Mouse (Mus musculus) forebrain, postnatal 0 days (tissue): ENCODE measurements at regions not wholly inside any gene's neighbourhood (a gene's known extent, or its start where the extent isn't known, plus 50 kb on each side); places are given as distances from the start of the nearest gene placed in this dataset.
A peak's percentile ranks its signal among the peaks of the same experiment; 100 is the strongest.

Experiments
- ATAC-seq: fragments of 200-750 bp; cut with Nextera tagmentation; 2 replicates; pipeline ENCODE4 v1.8.0; 2017; ENCODE audit warnings: mild to moderate bottlenecking, moderate library complexity
- DNase-seq: peaks from one replicate; pipeline ENCODE4 v3.0.0-alpha.2; 2015
- H3K27ac ChIP-seq: fragments of 300-500 bp; sonication (generic); 2 replicates; pipeline ENCODE4 v1.5.1; 2014; ENCODE audit warnings: low read depth, mild to moderate bottlenecking, antibody characterized with exemption, low read length, moderate library complexity, mixed read lengths
- H3K27me3 ChIP-seq: fragments of 300-500 bp; sonication (generic); 2 replicates; pipeline ENCODE4 v1.6.1; 2014; ENCODE audit warnings: mild to moderate bottlenecking, low read length, mixed read lengths; ENCODE audit not compliant: insufficient read depth
- H3K36me3 ChIP-seq: fragments of 300-500 bp; sonication (generic); 2 replicates; pipeline ENCODE4 v1.6.1; 2014; ENCODE audit warnings: mild to moderate bottlenecking, moderate library complexity; ENCODE audit not compliant: insufficient read depth
- H3K4me1 ChIP-seq: fragments of 300-500 bp; sonication (generic); 2 replicates; pipeline ENCODE4 v1.6.1; 2014; ENCODE audit warnings: antibody characterized with exemption; ENCODE audit not compliant: insufficient read depth
- H3K4me2 ChIP-seq: fragments of 300-500 bp; sonication (generic); 2 replicates; pipeline ENCODE4 v1.6.1; 2014; ENCODE audit warnings: low read depth, mild to moderate bottlenecking, moderate library complexity
- H3K4me3 ChIP-seq: fragments of 300-500 bp; sonication (generic); 2 replicates; pipeline ENCODE4 v1.5.1; 2014; ENCODE audit warnings: low read depth, low read length, mixed read lengths
- H3K9ac ChIP-seq: fragments of 300-500 bp; sonication (generic); 2 replicates; pipeline ENCODE4 v1.6.1; 2014; ENCODE audit warnings: mild to moderate bottlenecking
- H3K9me3 ChIP-seq: fragments of 300-500 bp; sonication (generic); 2 replicates; pipeline ENCODE4 v1.6.1; 2016; ENCODE audit warnings: low read length
- CTCF ChIP-seq: sonication (generic); IDR thresholded peaks from 2 replicates; pipeline ENCODE4 v1.5.1; 2016; ENCODE audit warnings: antibody characterized with exemption, control low read depth, low read depth
- WGBS: fragments of 180-500 bp; shearing (Covaris S2); extraction: QIAGEN DNeasy Blood & Tissue Kit; methylation state at CpG from one replicate; pipeline ENCODE4 v1.1.7; 2014; 5-methylcytosine and 5-hydroxymethylcytosine counted together

- peaks cover 10% of the 10 kb centered on the region; the same call in 1 of the 2 replicates for H3K4me1 ChIP-seq
- H3K27me3 ChIP-seq: no peaks in the 10 kb centered on the region; the same call in 1 of the 2 replicates
- DNase-seq (peak; percentile 80), ATAC-seq (peak; percentile 38; the same call in 1 of the 2 replicates)
- 16% methylated on average over 17 of the region's 17 CpGs for WGBS
- peak overlapping the region; percentile 31 for H3K4me2 ChIP-seq
- H3K9ac ChIP-seq: peak overlapping the region; percentile 26; the same call in 1 of the 2 replicates
- TF ChIP-seq CTCF: no peak
- H3K27ac ChIP-seq: peak overlapping the region; percentile 71
- no peaks in the 10 kb centered on the region for H3K36me3 ChIP-seq
- H3K9me3 ChIP-seq: no peaks in the 10 kb centered on the region
- H3K4me3 ChIP-seq: no peak overlapping the region
Measured at GRCm38 (mm10) chr1:55888711-55889366, 483.1 kb downstream of the Plcl1 start.

GRCm38 (mm10) chr1:55890511-55891151, 484.9 kb downstream of the Plcl1 start:
- WGBS: 45% methylated on average over 15 of the region's 15 CpGs
- H3K27ac ChIP-seq: peak overlapping the region; percentile 76

GRCm38 (mm10) chr1:55891894-55892293, 486.2 kb downstream of the Plcl1 start:
- Histone ChIP-seq H3K9me3 (no peaks in the 10 kb centered on the region), H3K4me2 (no peak overlapping the region), H3K27me3 (no peaks in the 10 kb centered on the region; the same call in 1 of the 2 replicates), H3K27ac (peak overlapping the region; percentile 36), H3K9ac (no peak overlapping the region), H3K4me1 (peaks cover 10% of the 10 kb centered on the region; the same call in 1 of the 2 replicates), H3K4me3 (no peak overlapping the region), H3K36me3 (no peaks in the 10 kb centered on the region)
- ATAC-seq (no peak), DNase-seq (no peak)
- no peak for TF ChIP-seq CTCF
- WGBS: 74% methylated on average over 10 of the region's 10 CpGs

More at GRCm38 (mm10) chr1:55890511-55891151, 484.9 kb downstream of the Plcl1 start:
- peak; percentile 88 for DNase-seq
- H3K9me3 ChIP-seq: no peaks in the 10 kb centered on the region
- H3K9ac ChIP-seq: peak overlapping the region; percentile 6
- TF ChIP-seq CTCF: peak; percentile 91
- H3K4me1 ChIP-seq: peaks cover 10% of the 10 kb centered on the region; the same call in 1 of the 2 replicates
- H3K36me3 ChIP-seq: no peaks in the 10 kb centered on the region
- no peaks in the 10 kb centered on the region; the same call in 1 of the 2 replicates for H3K27me3 ChIP-seq
- ATAC-seq: peak; percentile 61
- H3K4me3 ChIP-seq: no peak overlapping the region
- H3K4me2 ChIP-seq: peak overlapping the region; percentile 14; the same call in 1 of the 2 replicates

- ATAC-seq (no peak), DNase-seq (no peak)
- TF ChIP-seq CTCF: no peak
- no peaks in the 10 kb centered on the region for H3K4me1 ChIP-seq
- no peaks in the 10 kb centered on the region for H3K9me3 ChIP-seq
- no peak overlapping the region for H3K9ac ChIP-seq
- no peak overlapping the region for H3K4me2 ChIP-seq
- H3K27me3 ChIP-seq: no peaks in the 10 kb centered on the region
- no peaks in the 10 kb centered on the region for H3K36me3 ChIP-seq
- WGBS: 54% methylated on average over 2 of the region's 2 CpGs
- H3K27ac ChIP-seq: peak overlapping the region; percentile 62
- H3K4me3 ChIP-seq: no peak overlapping the region
Measured at GRCm38 (mm10) chr1:55897572-55897971, 491.9 kb downstream of the Plcl1 start.

GRCm38 (mm10) chr1:55898031-55898430, 492.3 kb downstream of the Plcl1 start:
- no peak overlapping the region for H3K9ac ChIP-seq
- no peaks in the 10 kb centered on the region for H3K9me3 ChIP-seq
- TF ChIP-seq CTCF: no peak
- no peak overlapping the region for H3K4me3 ChIP-seq
- H3K27ac ChIP-seq: peak overlapping the region; percentile 77
- H3K27me3 ChIP-seq: no peaks in the 10 kb centered on the region
- H3K4me1 ChIP-seq: no peaks in the 10 kb centered on the region
- H3K36me3 ChIP-seq: no peaks in the 10 kb centered on the region
- no peak overlapping the region for H3K4me2 ChIP-seq
- ATAC-seq (no peak), DNase-seq (no peak)
- 30% methylated on average over 3 of the region's 3 CpGs for WGBS

- no peak overlapping the region for H3K9ac ChIP-seq
- TF ChIP-seq CTCF: peak; percentile 22; the same call in 1 of the 2 replicates
- H3K4me1 ChIP-seq: no peaks in the 10 kb centered on the region
- no peaks in the 10 kb centered on the region for H3K36me3 ChIP-seq
- 32% methylated on average over 3 of the region's 3 CpGs for WGBS
- no peaks in the 10 kb centered on the region for H3K27me3 ChIP-seq
- H3K4me3 ChIP-seq: no peak overlapping the region
- H3K9me3 ChIP-seq: no peaks in the 10 kb centered on the region
- DNase-seq (peak; percentile 76), ATAC-seq (peak; percentile 86)
- peak overlapping the region; percentile 70 for H3K27ac ChIP-seq
- no peak overlapping the region for H3K4me2 ChIP-seq
Measured at GRCm38 (mm10) chr1:55900033-55900432, 494.3 kb downstream of the Plcl1 start.

GRCm38 (mm10) chr1:55903177-55903576, 497.5 kb downstream of the Plcl1 start:
- H3K4me2 ChIP-seq: no peak overlapping the region
- no peak for TF ChIP-seq CTCF
- DNase-seq (no peak), ATAC-seq (no peak)
- H3K27ac ChIP-seq: no peak overlapping the region
- no peaks in the 10 kb centered on the region for H3K9me3 ChIP-seq
- H3K27me3 ChIP-seq: no peaks in the 10 kb centered on the region
- no peak overlapping the region for H3K9ac ChIP-seq
- no peaks in the 10 kb centered on the region for H3K36me3 ChIP-seq
- 94% methylated on average over 3 of the region's 3 CpGs for WGBS
- H3K4me3 ChIP-seq: no peak overlapping the region
- H3K4me1 ChIP-seq: no peaks in the 10 kb centered on the region
